Mouse (Mus musculus) gastrocnemius, postnatal 10 days (tissue): ENCODE measurements around the gene Elovl6. TPM values are rescaled to one million over a fixed set of nuclear protein-coding genes. Genes with fewer than 3 reads are reported as not detected.

Experiments used
- DNase-seq: peaks from one replicate; pipeline ENCODE4 v3.0.0; 2021; ENCODE audit warnings: mixed read lengths
- total RNA-seq, 2 experiments: library from RNA; stranded (reverse); gene quantifications; 2 replicates each; pipeline ENCODE4 v1.2.3; 2021

Elovl6 gene
- total RNA-seq, 2 experiments from 2014 or later = 7.2 to 7.6 TPM

DNA sequence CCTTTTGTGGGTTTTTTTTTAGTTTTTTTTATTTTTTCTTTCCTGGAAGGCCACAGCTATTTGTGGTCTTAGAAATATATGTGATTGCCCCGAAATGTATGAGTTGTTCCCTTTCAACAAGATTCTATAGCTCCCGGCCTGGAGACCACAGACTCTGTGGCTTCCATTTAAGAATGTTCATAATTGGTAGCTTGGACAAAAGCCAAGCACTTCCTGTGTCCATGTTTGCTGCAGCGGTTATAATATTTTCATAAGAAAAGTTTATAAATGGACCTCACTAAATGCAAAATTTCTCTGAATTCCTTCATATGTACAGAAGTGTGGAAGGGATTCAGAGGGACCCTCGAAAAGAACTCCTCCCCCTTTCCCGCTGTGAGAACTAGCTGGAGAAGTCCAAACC lies 114.6 kb downstream of the Elovl6 start:
- DNase-seq = no peak

DNA sequence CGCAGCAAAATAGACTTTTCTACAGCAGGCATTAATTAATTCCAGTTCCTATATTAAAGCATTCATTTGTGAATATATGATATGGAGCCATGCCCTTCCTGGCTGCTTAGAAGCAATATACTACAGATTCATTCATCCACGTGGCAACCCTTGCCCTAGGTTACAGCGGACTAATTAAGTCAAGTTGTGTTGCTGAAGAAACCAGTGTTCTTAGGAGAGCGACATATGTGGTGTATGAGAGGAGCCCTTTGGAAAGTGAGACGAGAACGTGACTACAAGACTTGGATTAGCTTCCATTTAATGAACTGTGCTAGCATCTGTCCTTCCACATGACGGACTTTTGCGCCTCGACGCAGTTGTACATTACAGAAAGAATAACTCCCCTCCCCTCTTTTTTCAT lies 115.2 kb downstream of the Elovl6 start:
- no peak for DNase-seq

DNA sequence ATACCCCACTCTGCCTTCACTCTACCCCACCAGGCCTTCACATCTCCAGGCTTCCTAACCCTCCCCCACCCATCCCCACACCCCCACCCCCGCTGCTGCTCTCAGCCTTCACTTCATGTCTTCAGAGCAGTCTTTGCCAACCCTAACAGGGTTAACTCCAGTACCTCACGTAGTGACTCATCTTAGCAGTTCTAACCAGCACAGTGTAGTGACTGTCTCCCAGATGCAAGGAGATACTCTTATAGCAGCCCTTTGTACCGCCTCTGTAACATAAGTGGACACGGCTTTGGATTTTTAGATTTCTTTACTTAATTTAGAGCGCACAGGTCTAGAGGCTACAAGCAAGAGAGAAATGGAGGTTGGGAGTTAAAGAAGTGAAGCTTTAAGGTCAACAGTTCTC lies 116.4 kb downstream of the Elovl6 start:
- DNase-seq = no peak

DNA sequence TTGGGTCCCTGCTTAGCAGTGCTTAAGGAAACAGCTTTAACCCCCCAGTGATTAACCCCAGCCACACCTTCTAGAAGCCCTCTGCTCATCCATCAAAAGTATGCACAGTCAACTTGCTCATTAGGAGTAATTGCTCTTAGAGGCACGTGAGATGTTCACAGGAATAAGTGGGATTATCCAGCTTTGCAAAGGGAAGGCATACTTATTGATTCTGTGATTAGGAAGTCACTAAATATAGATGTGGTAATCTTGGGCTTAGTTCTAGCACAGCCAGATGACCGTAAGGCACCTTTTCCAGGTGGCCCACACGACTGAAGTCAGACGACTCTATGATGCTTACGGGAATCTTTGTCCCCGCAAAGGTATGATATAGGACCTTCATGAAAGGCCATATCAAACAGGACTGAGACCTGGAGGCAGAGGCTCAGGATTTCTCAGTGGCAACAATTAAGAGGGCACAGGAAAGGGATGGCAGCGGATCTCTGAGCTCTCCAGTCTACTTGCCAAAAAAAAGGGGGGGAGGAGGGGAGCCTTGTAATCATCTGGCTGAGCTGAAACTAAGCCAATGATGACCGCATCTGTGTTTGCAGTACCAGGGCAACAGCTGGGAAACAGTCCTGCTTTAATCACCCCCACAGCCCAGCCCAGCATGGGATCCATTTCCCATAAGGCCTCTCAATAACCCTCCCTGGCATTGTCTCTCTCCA lies 117.6 kb downstream of the Elovl6 start:
- peak; percentile 31 for DNase-seq

DNA sequence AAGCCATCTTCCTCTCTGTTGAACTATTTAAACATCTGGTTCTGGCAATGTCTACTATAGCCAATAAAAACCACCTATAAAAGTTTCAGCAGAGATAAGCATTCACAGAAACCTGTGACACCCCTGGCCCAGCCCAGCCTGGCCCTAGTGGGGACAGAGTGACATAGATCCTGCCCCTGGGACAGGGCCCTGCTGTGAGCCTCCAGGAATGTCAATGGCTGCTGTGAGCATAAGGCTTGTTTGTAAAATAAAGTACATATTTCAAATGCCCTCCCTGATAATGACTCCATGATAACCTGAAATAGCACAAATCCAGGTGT lies 118.1 kb downstream of the Elovl6 start:
- no peak for DNase-seq

DNA sequence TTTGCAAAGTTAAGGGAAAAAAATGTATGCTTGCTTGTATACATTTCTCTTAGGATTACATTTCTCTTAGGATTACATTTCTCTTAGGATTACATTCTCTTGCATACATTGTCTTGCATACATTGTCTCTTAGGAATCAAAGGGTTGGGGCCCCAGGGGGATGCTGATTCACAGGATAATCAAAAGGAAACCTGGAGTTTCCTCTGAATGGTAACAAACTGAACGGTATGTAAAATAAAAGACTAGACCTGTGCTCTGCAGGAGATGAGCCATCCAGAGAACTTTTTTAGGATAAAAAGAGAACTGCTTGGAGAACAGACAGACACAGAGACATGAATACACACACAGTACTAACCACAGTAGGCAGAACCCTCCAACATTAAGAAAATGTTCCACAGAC lies 118.8 kb downstream of the Elovl6 start:
- DNase-seq = no peak

DNA sequence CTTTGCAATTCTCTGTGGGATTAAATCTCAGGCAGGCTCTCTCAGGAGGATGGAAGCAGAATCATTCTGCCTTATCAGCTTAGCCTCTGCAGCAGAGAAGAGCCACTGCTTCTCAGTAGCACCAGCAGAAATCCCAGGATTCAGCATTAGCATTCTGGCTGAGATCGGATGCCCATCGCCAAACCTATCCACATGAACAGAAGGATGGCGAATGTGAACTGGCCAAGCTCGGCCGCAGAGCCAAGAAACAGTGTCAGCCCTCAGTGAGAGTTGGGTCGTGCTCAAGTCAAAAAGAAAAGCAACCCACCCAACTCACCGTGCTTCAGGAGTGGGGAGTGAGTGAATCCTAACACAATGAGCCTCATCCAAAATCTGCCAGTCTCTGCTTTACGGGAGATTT lies 119.6 kb downstream of the Elovl6 start:
- no peak for DNase-seq

DNA sequence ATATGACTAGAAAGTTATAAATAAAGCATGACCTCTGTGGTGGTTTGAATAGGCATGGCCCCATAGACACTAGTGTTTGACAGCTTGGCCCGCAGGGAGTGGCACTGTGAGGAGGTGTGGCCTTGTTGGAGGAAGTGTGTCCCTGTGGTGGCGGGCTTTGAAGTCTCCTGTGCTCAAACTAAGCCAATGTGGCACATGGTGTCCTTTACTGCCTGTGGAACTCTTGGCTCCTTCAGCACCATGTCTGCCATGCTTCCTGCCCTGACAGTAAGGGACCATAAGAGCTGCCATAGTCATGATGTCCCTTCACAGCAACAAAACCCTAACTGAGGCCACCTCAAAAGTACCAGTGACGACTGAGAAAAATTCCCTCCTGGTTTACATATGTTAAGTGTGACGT lies 120.3 kb downstream of the Elovl6 start:
- DNase-seq = no peak

DNA sequence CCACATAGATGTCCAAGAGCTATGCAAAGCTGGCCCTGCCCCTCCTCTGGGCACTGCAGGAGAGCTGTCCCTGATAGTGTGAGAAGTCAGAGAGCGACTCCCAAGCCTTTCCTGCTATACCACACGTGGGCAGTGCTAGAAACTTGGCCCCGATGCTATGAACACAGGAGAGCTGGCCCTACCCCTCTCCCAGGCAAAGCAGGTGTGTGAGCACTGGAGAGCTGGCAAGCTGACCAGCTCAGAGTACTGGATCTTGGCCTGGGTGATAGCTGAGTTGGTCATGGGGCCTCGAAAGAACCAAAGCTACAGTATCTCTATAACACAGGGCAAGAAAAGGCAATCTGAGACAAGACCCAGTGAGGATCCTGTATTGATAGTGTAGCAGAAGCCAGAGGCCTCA lies 124.4 kb downstream of the Elovl6 start:
- no peak for DNase-seq

DNA sequence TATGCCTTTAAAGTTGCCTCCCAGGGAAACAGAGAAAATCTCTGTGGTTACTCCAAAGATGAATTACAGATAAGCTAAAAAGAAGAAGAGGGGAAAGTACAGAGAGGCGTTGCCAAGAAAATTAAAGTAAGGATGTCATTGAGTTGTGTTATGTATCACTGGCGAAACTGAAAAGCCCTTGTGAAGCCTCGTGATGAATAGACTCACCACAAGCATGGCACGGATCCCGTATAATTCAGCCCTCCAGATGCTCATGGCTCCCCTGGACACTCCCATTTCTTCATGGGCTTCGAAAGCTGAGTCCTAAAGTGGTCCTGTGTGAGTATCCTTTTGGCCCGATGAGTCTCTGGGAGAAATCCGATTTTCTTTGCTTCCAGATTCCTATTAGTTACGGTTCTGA lies 125.1 kb downstream of the Elovl6 start:
- DNase-seq = no peak

DNA sequence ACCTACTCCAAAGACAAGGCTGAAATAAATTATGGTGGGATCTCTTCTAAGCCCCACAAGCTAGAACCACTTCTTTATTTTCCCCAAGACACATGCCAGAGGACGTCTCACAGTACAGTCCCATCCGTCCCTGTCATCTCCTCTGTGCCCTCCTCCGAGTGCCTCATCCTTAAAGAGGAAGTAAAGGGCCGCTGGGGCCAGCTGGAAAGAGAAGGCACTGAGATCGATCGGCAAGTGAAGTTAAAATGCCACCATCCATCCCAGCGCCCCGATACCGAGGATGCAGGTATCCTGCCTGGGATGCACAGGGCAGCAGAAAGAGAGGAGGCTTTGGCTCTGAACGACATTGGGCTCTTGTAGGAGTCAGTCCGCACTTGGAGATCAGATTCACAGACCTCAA lies 125.6 kb downstream of the Elovl6 start:
- DNase-seq = no peak

DNA sequence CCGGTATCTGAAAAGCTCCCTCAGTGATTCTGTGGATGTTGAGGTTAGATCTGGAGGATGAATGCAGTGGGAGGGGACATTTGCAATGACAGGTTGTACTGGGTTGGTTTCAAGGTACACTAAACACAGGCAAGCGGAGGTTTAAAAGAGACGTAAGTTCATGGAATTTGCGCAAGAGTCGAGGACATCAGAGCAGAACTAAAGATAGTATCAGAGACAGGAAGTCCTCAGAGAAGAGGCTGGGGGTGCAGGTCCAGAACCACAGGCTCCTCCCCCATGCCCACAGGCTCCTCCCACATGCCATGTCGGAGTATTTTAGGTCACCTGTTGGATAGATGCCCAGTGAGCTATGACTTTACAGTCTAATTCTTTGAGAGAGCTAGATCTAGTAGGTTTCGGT lies 126.6 kb downstream of the Elovl6 start:
- DNase-seq = no peak

DNA sequence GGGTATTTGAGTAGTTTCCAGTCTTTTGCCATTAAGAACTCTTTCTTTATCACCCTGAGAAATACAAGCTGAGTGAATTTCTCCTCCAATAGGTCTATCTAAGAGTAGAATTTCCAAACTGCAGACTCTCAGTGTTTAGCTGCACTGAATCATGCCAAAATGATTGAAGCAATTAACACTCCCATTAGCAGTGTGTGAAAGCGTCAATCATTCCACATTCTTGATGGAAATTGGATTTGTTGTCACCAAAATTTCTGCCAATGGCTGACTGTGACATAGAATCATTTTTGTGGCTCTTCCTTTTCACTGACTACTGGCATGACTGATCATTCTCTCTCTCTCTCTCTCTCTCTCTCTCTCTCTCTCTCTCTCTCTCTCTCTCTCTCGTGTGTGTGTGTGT lies 131.8 kb downstream of the Elovl6 start:
- DNase-seq = no peak

DNA sequence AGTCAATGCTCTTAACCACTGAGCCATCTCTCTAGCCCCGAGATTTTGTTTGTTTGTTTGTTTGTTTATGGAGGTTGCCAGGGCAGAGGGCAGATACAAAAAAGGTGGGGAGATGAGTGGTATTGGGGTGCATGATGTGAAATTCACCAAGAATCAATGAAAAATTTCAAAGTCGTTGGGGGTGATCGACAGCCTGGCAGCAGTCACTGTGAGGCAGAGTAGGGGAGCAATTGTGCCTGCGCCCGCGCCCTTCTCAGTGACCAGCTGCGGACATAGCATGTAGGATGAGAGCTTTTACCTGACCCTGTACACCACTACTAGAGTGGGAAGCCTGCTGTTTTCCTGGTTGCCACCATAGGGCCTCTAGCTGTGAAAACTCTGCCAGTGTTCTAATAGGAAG lies 143.8 kb downstream of the Elovl6 start:
- DNase-seq = no peak

DNA sequence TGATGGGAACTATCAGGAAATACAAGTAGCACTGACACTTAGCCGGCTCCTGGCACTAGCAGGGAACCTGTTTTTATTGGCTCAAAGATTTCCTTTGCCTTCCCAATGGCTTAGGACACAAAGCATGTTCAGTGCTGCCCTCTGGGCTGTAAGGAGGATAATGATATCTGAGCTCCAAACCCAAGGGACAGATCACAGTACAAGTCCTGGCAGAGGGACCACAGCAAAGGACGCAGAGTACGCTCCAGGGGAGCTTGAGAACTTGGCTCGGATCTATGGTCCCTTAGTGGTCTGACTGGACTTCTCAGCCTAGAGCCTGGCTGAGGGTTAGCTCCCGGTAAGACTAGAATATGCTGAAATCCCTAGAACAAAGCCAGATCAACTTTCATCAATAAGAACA lies 148.1 kb downstream of the Elovl6 start:
- no peak for DNase-seq

DNA sequence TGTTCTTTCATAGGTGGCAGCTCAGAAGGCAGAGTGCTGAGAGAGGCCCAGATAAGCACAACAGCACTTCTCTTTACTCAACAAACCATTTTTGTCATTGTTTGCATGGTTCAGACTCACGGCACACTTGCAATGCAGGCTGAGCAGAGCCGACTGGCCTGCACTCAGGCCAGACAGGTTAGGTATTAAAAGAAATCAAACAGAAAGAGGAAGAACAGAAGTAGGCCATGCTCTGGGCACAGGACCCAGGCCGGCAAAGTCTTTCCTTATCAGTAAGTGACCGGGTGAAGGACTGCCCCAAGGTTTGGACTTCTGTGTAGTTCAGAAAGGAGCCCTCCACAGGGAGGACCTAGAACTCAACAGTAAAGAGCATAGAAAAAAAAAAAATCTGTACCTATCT lies 149.7 kb downstream of the Elovl6 start:
- no peak for DNase-seq

DNA sequence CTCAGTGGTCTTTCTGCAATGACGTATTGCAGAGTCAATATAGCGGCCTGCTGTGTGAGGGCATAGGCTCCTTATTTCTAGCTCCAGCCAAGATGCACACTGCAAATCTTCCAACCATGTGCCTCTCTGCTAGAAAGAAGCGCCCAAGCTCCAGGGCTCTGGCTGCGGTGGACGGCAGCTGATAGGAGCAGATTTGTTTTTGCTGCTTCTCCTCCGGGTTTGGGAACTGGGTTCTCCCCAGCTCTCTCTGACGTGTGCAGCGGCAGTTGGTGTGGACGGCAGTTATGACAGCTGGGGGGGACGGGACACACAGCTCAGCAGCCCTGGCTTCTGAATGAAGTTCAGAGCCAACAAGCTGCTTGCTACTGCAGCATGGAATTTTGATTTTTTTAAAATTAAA lies 150.2 kb downstream of the Elovl6 start:
- DNase-seq = no peak

DNA sequence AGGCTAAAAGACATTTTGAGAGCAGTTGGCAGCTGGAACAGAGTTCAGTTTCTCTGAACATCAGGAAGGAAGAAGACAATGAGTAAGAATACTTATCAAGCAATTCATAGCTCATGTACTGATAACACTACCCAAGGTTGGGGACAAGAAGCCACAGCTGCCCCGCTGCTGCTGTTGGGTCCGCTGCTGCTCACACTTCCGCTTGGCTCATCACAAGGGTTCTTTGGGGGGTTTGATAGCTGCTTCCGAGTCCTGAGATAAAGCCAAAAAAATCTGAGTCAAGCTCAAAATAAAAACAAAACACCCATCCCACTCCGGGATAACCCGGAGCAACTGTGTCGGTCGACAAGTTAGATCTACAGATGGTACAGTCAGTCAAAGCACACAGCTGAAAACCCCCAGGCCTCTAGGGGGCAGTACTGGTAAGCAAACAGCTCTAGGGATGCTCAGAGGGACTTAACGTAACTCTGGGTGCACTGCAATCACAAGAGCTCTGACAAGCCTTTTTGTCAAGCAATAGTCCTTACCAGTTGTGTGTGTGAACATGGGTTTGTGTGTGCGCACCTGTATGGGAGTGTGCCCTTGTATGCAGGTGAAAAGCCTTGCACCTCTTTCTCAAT lies 151.0 kb downstream of the Elovl6 start:
- peak; percentile 54 for DNase-seq

DNA sequence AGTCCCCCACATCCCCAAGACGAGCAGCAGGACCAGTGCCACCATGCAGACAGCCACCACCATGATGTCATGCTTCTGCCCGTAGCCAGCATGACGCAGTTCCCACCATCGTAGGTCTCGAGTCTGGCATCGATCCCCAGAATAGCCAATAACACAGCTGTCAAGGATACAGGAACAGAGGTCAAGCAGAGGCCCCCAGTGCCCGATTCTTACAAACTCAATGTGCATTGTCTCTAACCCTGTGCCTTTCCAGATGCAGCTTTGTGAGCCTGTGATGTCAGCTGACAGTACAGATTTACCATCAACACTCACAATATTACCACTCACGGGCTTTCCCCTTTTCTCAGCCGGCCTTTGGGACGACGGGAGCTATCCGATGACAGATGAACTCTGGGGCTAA lies 154.0 kb downstream of the Elovl6 start:
- no peak for DNase-seq

DNA sequence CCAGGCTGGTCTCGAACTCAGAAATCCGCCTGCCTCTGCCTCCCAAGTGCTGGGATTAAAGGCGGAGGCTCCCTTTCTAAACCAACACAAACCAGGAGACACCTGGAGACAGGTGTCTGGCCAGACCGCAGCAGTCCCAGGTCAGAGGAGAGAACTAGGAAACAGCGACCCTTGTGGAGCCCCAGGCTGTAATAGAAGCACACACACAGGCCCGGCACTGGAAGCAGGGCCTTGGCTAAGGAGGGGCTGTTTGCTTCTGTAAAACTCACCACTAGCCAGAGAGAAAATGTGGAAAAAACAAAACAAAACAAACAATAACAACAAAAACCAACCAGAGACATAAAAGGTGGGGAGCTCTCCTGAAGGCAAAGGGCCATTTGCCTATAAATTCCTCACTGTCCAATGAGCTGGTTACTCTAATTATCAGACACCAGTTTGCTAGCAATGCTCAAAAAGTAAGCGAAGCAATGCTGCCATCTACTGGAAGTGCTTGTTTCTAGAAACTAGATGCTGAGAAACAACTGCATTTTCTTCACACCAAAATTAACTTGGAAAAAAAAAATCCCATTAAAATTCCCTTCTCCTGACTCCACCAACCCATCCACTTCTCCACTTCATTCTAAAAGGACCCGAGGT lies 154.7 kb downstream of the Elovl6 start:
- DNase-seq = peak; percentile 49

DNA sequence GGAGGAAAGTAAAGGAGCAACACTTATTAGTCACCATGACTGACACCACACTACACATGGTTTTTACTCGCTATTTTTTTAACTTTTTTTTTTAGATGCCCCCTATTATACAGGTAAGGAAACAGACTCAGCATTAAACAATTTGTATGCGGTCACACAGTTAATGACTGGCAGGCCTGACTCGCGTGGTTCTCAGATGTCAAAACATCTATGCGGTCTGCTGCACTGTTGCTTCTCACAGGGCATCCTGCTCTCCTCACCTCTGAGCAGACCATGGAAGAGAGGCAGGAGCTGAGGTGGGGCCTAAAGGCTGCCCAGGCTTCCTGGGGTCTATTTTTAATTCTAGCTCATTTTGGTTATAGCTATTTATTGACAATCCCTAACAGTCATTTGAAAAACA lies 155.3 kb downstream of the Elovl6 start:
- DNase-seq = no peak
